Comparison of ENCODE assay signal across 15 mouse cellular contexts in the genomic region with DNA sequence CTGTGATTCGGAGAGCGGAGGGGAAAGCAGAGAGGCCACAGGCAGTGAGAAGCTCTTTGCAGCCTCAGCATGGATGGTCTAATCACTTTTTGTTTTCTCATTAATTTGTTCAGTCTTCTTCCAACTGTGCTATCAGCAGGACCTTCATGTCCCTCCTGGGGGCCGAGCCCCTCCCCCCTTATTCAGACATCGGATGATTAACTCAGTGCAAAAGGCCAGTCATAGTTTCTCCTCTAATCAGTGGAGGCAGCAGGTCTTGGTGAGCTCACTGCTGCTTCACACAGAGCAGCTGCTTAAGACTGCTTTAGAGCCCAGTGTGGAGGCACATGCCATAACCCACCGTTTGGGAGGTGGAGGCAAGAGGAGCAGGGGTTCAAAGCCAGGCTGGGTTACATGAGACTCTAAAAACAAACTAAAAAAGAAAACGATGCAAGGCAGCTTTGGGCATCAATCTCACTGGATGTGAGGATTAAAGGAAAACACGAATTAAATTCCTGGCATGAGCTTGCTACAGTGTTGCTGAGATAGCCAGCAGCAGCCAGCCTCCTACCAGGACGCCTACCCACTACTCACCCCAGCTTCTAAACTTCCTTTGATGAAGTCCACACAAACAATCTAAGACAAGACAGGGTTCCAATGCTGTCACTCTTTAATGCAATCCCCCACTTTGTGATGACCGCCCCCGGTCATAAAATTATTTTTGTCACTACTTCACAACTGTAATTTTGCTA.
DNase-seq lines count a peak whose midpoint lies in the region; ATAC-seq lines count a peak whose summit lies in the region.
"Had no signal": no experiment of that assay in that cellular context is flagged by ENCODE, and none has a peak within 500 bp of the region (broad histone marks: within the 10 kb centered on the region; RNA-seq: fewer than 3 reads in every experiment).

No protein-coding gene starts in this region.

- peaks cover 51% of the 10 kb centered on the region for H3K27me3 ChIP-seq in forebrain, embryonic 12.5 days
- no peaks in the 10 kb centered on the region for H3K27me3 ChIP-seq in forebrain, embryonic 15.5 days
- H3K27me3 ChIP-seq in neural tube, embryonic 13.5 days, result no peaks in the 10 kb centered on the region
- no peaks in the 10 kb centered on the region for H3K27me3 ChIP-seq in midbrain, embryonic 11.5 days (ENCODE audit: control insufficient read depth, insufficient read depth, low read length)
- H3K27me3 ChIP-seq: lung, embryonic 15.5 days had no signal

- no peak overlapping the region for H3K4me2 ChIP-seq in forebrain, embryonic 12.5 days
- no peak overlapping the region for H3K4me2 ChIP-seq in forebrain, embryonic 15.5 days (replicated peaks)
- H3K4me2 ChIP-seq in neural tube, embryonic 13.5 days, result no peak overlapping the region
- no peak overlapping the region for H3K4me2 ChIP-seq in midbrain, embryonic 11.5 days
- H3K4me2 ChIP-seq: lung, embryonic 15.5 days had no signal

- no peak overlapping the region for H3K27ac ChIP-seq in forebrain, embryonic 12.5 days
- H3K27ac ChIP-seq in forebrain, embryonic 15.5 days (replicated peaks), result no peak overlapping the region
- H3K27ac ChIP-seq in neural tube, embryonic 13.5 days (replicated peaks), result peak overlapping the region; percentile 56
- H3K27ac ChIP-seq in midbrain, embryonic 11.5 days (ENCODE audit: low read depth, low read length), result 0 out of 2 replicates have a peak overlapping the region, but pooled peaks have one; percentile 3
- H3K27ac ChIP-seq: layer of hippocampus, adult 2 months; lung, embryonic 15.5 days had no signal

- H3K9me3 ChIP-seq in forebrain, embryonic 12.5 days, result no peaks in the 10 kb centered on the region
- no peaks in the 10 kb centered on the region for H3K9me3 ChIP-seq in forebrain, embryonic 15.5 days
- no peaks in the 10 kb centered on the region for H3K9me3 ChIP-seq in neural tube, embryonic 13.5 days
- no peaks in the 10 kb centered on the region for H3K9me3 ChIP-seq in midbrain, embryonic 11.5 days (ENCODE audit: control insufficient read depth, low read length)
- H3K9me3 ChIP-seq: lung, embryonic 15.5 days; megakaryocyte, embryonic 14.5 days had no signal

- 30% methylated on average over 10 of the region's 10 CpGs for WGBS in forebrain, embryonic 12.5 days
- WGBS in forebrain, embryonic 15.5 days, result 28% methylated on average over 10 of the region's 10 CpGs
- 50% methylated on average over 10 of the region's 10 CpGs for WGBS in neural tube, embryonic 13.5 days
- 34% methylated on average over 10 of the region's 10 CpGs for WGBS in midbrain, embryonic 11.5 days

- H3K9ac ChIP-seq in forebrain, embryonic 12.5 days, result no peak overlapping the region
- no peak overlapping the region for H3K9ac ChIP-seq in forebrain, embryonic 15.5 days (replicated peaks)
- no peak overlapping the region for H3K9ac ChIP-seq in neural tube, embryonic 13.5 days
- H3K9ac ChIP-seq in midbrain, embryonic 11.5 days (ENCODE audit: low read length), result no peak overlapping the region
- H3K9ac ChIP-seq: lung, embryonic 15.5 days had no signal

- no peaks in the 10 kb centered on the region for H3K36me3 ChIP-seq in forebrain, embryonic 12.5 days (replicated peaks)
- no peaks in the 10 kb centered on the region for H3K36me3 ChIP-seq in forebrain, embryonic 15.5 days
- H3K36me3 ChIP-seq in neural tube, embryonic 13.5 days, result no peaks in the 10 kb centered on the region
- H3K36me3 ChIP-seq in midbrain, embryonic 11.5 days (ENCODE audit: control insufficient read depth, insufficient read depth, low read length), result no peaks in the 10 kb centered on the region
- H3K36me3 ChIP-seq: lung, embryonic 15.5 days had no signal

- H3K4me3 ChIP-seq in forebrain, embryonic 12.5 days (replicated peaks), result no peak overlapping the region
- H3K4me3 ChIP-seq in forebrain, embryonic 15.5 days, result no peak overlapping the region
- no peak overlapping the region for H3K4me3 ChIP-seq in neural tube, embryonic 13.5 days
- H3K4me3 ChIP-seq in midbrain, embryonic 11.5 days (ENCODE audit: low read depth, low read length), result no peak overlapping the region
- H3K4me3 ChIP-seq: erythroblast, embryonic 14.5 days; layer of hippocampus, adult 2 months; lung, embryonic 15.5 days; megakaryocyte, embryonic 14.5 days had no signal

- peak; percentile 39; the same call in 1 of the 2 replicates for ATAC-seq in forebrain, embryonic 12.5 days (ENCODE audit: low FRiP score)
- ATAC-seq in forebrain, embryonic 15.5 days (replicated peaks), result no peak
- ATAC-seq in neural tube, embryonic 13.5 days (ENCODE audit: low read depth), result peak; percentile 67; the same call in 1 of the 2 replicates
- peak; percentile 75 for ATAC-seq in midbrain, embryonic 11.5 days (ENCODE audit: low FRiP score)

- DNase-seq in neural tube, embryonic 10.5 days (ENCODE audit: extremely low spot score, low spot score), result no peak
- DNase-seq in midbrain, embryonic 11.5 days (ENCODE audit: low spot score, missing footprints), result peak; percentile 86
- DNase-seq in thymus, postnatal 36 days, result no peak
- DNase-seq in layer of hippocampus, postnatal 10 days (ENCODE audit: low spot score in 2 of 2), result no peak
- DNase-seq in layer of hippocampus, postnatal 14 days (ENCODE audit: low spot score in 2 of 2), result no peak
- DNase-seq: cerebellum, adult 11-12 months; heart, adult 18-20 months; kidney, adult 2 months had no signal

- H3K4me1 ChIP-seq in forebrain, embryonic 12.5 days, result peaks cover 13% of the 10 kb centered on the region
- H3K4me1 ChIP-seq in forebrain, embryonic 15.5 days, result no peaks in the 10 kb centered on the region
- peaks cover 34% of the 10 kb centered on the region for H3K4me1 ChIP-seq in neural tube, embryonic 13.5 days (replicated peaks)
- peaks cover 15% of the 10 kb centered on the region for H3K4me1 ChIP-seq in midbrain, embryonic 11.5 days (ENCODE audit: control insufficient read depth, insufficient read depth, low read length)
- H3K4me1 ChIP-seq: lung, embryonic 15.5 days; megakaryocyte, embryonic 14.5 days had no signal

Comparison
In these comparisons a context has a peak if more than half of its experiments do, and no peak if none do; other contexts are left out.
1. H3K27ac ChIP-seq: peak in neural tube, embryonic 13.5 days (single experiment) and midbrain, embryonic 11.5 days (single experiment); none in forebrain, embryonic 12.5 days (single experiment) and forebrain, embryonic 15.5 days (single experiment).